In the genomic region with DNA sequence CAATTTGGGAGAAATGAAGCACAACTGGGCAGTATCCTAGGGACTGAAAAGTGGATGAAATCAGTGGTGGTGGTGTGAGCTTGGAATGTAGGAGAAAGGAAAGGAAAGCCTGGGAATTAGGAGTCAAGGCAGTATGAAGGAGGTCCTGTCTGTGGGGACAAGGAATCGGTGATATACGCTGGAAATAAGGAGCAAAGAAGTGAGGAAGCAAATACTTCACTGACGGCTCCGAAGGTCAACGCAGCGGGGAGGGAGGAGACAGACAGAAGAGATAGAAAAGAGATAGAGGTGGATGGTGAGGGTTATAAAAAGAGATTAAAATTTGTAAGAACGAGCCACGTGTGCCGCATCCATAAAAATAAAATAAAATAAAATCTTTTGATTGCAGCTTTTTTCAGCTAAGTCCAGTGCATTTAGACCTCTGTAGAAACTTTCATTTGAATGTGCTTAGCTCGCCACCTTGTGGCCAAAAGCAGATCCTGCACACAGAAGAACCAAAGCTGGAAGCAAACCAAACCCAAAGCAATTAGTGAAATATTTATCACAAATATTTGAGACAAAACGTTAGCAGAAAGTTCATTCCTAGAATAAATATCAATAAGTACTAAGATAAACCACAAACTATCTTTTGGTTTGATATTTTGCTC, we compare ENCODE assay signal across 8 mouse cellular contexts.
DNase-seq lines count a peak whose midpoint lies in the region; ATAC-seq lines count a peak whose summit lies in the region.

No protein-coding gene starts in this region.

- intact Hi-C loops in left cerebral cortex, postnatal 25 days (cut with DNase I), result loop anchor here (2.0 to 10.0 kb wide), 3 partner anchors 169 to 919 kb away; no protein-coding TSS in a partner anchor

- DNase-seq in left cerebral cortex, adult 18-20 months (ENCODE audit: low spot score in 2 of 2), result peak; percentile 59 to 61
- DNase-seq in left cerebral cortex, adult 11 months (ENCODE audit: low spot score), result no peak
- DNase-seq in ZHBTc4 (ENCODE audit: low read depth, low spot score), result peak; percentile 47
- peak; percentile 42 to 61 for DNase-seq in cerebellum, postnatal 4 days (ENCODE audit: low spot score in 2 of 2)
- peak; percentile 69 to 71 for DNase-seq in left cerebral cortex, postnatal 25 days (ENCODE audit: low spot score in 2 of 2)
- peak; percentile 50 for DNase-seq in neural tube, embryonic 10.5 days (ENCODE audit: extremely low spot score, low spot score)
- peak; percentile 4 for DNase-seq in thymus, postnatal 25 days

- ATAC-seq in hematopoietic stem cell, adult 5-6 weeks (replicated peaks in 1 of 2; ENCODE audit: insufficient read depth in 1 of 2, low FRiP score in 2 of 2, low TSS enrichment in 1 of 2, low read depth in 1 of 2, poor library complexity in 2 of 2, severe bottlenecking in 2 of 2), result peak; percentile 62 to 74; a peak in 3 of 4 replicates
